Mouse (Mus musculus) Patski (cell line): ENCODE results near the gene Mtss1l. TPM values are rescaled to one million over a fixed set of nuclear protein-coding genes. Genes with fewer than 3 reads are reported as not detected.

Experiments used
- ATAC-seq: fragments of 100-300 bp; one replicate; pipeline ENCODE4 v1.8.0; 2021
- CTCF ChIA-PET: fragments of 350-600 bp; sonication (Branson Sonifier 250); formaldehyde crosslinking; loops from one replicate; lab custom pipeline; 2022; ENCODE audit warnings: inconsistent platforms; lab: Charles Lee
- POLR2A ChIA-PET: fragments of 350-600 bp; sonication (Branson Sonifier 250); formaldehyde crosslinking; loops from one replicate; lab custom pipeline; 2022; ENCODE audit warnings: antibody characterized with exemption, inconsistent platforms; lab: Charles Lee
- DNase-seq: peaks from one replicate; pipeline ENCODE4 v3.0.0-alpha.2; 2011; ENCODE audit warnings: low read depth, low spot score
- H3K27me3 ChIP-seq: fragments of 371-371 bp; one replicate; pipeline ENCODE4 v1.5.1; 2021
- CTCF ChIP-seq: fragments of 100-300 bp; IDR thresholded peaks from one replicate; pipeline ENCODE4 v1.5.1; 2021
- in situ Hi-C: fragments of 300-500 bp; cut with MboI; formaldehyde crosslinking; loops from 3 replicates; pipeline ENCODE4 v1.11.1; 2018; ENCODE audit warnings: low pct_unique_long_range_greater_than_20kb, mixed read lengths
- polyA plus RNA-seq: library from polyadenylated mRNA; unstranded; gene quantifications from one replicate; pipeline ENCODE4 v1.2.3, GENCODE M21; 2021

Mtss1l gene
- polyA plus RNA-seq, 1 experiment from 2014 or later, result 17.4 TPM

DNA sequence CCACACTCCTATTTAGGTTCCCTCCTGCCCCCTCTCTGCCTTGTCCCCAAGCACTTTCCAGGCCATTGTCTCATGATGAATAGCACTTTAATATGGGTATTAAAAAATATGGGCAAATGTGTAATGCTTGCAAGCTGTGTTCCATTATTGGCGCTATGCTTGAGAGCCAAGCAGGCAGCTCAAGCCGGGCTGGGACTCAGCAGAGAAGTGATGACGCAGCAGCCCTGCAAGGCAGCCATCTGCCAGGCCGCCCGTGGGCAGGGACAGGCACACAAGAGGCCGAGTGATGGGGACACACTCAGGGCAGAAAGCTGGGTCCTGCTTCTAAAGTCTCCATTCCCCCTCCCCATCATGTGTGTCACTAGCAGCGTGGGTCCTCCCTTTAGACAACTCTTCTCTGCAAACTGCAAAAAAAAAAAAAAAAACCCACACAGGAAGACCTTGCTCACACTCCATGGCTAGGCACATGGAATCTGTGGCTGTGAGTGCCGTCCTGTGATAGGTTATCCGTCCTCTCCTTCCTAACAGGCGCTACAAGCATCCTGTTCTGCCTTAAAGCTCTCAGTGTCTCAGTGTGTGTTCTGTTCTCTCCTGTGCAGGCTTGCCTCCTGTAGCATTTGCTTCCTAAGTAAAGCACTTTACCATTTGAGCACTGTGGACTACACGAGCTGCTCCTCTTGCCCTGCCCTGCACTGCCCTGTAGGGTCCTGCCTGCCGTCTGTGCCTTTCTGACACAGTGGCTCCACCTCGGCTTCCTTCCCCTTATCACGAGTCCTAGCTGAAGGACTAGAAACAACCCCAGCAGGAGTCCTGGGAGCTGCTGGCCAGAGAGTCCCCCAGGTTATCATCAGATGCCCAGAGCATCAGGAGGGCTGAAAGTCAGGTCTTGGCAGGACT, 15.6 kb upstream of the Mtss1l start:
- CTCF ChIA-PET, result interaction anchor here (0.7 kb wide), 1 partner anchor 15 kb away, joined by 3 read pairs; no protein-coding TSS in a partner anchor
- H3K27me3 ChIP-seq, result no peaks in the 10 kb centered on the region
- DNase-seq (no peak), ATAC-seq (no peak)
- in situ Hi-C loops, result no loop called here
- TF ChIP-seq CTCF, result no peak
- POLR2A ChIA-PET, result interaction anchor here (0.7 to 0.9 kb wide), 3 partner anchors 8 to 283 kb away, joined by 3 to 5 read pairs (median 5); no protein-coding TSS in a partner anchor

GRCm38 (mm10) chr8:110706288-110706870, 14.9 kb upstream of the Mtss1l start:
- DNase-seq, result no peak
- CTCF ChIA-PET, result interaction anchor here (0.7 kb wide), 1 partner anchor 16 kb away, joined by 3 read pairs; no protein-coding TSS in a partner anchor
- no peak for ATAC-seq
- TF ChIP-seq CTCF, result no peak
- in situ Hi-C loops, result no loop called here
- POLR2A ChIA-PET, result interaction anchor here (0.9 kb wide), 1 partner anchor 9 kb away, joined by 3 read pairs; no protein-coding TSS in a partner anchor
- no peaks in the 10 kb centered on the region for H3K27me3 ChIP-seq

DNA sequence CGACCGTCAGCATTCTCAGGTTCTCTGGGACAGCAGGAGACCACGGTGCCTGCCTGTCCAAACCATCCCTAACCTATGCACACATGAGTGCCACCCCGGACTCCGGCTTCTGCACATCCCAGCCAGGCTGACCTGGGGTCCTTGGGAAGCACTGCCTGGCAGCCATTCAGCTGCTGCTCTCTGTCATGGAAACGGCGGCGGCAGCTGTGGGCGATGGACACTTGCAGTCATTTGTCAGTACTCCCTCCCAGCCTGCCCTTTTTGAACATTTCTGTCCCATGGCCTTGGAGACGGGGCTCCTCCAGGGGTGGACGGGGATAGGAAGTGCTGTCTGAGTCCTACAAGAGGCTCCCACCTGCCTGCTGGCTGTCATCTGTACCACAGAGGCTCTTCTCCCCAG, 12.8 kb upstream of the Mtss1l start:
- no peak for TF ChIP-seq CTCF
- H3K27me3 ChIP-seq, result no peaks in the 10 kb centered on the region
- ChIA-PET CTCF (no interaction called here), POLR2A (no interaction called here)
- DNase-seq, result no peak
- in situ Hi-C loops, result no loop called here
- ATAC-seq, result no peak

GRCm38 (mm10) chr8:110710593-110710992, 10.7 kb upstream of the Mtss1l start:
- in situ Hi-C loops, result no loop called here
- ATAC-seq, result no peak
- DNase-seq, result no peak
- ChIA-PET POLR2A (no interaction called here), CTCF (interaction anchor here (0.8 kb wide), 1 partner anchor 9 kb away, joined by 3 read pairs; no protein-coding TSS in a partner anchor)
- H3K27me3 ChIP-seq, result no peaks in the 10 kb centered on the region
- no peak for TF ChIP-seq CTCF

DNA sequence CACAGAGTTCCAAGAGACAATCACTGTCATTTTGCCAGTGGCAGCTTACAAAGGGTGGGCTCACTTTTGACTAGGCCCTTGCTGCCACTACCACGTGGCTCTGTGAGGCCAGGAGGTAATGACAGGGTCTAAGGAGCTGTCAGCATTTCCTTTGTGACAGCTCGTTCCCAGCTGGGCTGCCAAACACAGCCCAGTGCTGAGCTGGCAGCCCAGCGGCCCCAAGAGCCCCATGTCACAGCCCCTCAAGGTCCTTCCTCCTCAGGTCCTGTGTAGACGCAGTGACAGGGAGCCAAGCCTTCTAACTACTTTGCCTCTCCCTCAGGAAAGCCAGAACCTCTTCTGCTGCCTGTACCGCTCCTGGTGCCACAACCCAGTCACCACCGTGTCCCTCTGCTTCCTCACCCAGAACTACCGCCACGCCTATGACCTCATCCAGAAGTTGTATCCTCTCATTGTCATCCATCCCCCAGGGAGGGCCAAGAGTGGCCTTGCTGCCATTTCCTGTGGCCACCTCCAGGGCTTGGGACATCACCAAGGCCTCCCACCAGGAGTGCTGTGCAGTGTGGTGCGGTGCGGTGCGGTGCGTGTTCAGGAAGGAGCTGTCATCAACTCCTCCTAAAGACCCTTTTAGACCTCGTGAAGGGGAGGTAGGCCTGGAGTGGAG, 9.9 kb upstream of the Mtss1l start:
- ATAC-seq (no peak), DNase-seq (no peak)
- in situ Hi-C loops, result no loop called here
- POLR2A ChIA-PET, result no interaction called here
- no peak for TF ChIP-seq CTCF
- CTCF ChIA-PET, result no interaction called here
- no peaks in the 10 kb centered on the region for H3K27me3 ChIP-seq

DNA sequence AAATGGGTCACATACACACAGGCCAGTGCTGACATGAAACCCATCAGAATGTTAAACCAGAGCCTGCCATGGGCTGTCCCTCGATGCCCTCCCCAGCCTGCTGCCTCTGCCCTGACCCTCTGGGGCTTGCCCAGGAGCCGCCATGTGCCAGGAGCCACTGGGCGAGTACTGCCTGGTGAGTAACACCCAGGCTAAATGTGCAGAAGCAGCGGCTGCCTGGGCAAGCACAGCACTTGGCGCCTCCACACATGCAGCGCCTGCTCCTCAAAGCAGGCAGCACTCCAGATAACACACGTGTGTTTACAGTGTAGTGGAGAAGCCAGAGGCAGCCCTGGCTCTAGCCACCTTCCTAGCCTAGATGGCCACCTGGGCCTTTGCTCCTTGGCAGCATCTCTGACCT, 8.2 kb upstream of the Mtss1l start:
- CTCF ChIA-PET, result no interaction called here
- in situ Hi-C loops, result no loop called here
- no peaks in the 10 kb centered on the region for H3K27me3 ChIP-seq
- DNase-seq, result no peak
- POLR2A ChIA-PET, result no interaction called here
- TF ChIP-seq CTCF, result no peak
- ATAC-seq, result no peak

GRCm38 (mm10) chr8:110714827-110715519, 6.3 kb upstream of the Mtss1l start:
- H3K27me3 ChIP-seq, result no peaks in the 10 kb centered on the region
- ChIA-PET CTCF (interaction anchor here (1.4 to 1.5 kb wide), 2 partner anchors 52 to 85 kb away, joined by 3 to 4 read pairs; no protein-coding TSS in a partner anchor), POLR2A (interaction anchor here (1.1 to 1.5 kb wide), 2 partner anchors 12 to 43 kb away, joined by 3 read pairs; no protein-coding TSS in a partner anchor)
- DNase-seq (no peak), ATAC-seq (no peak)
- in situ Hi-C loops, result loop anchor here (5.0 kb wide), 1 partner anchor 68 kb away; no protein-coding TSS in a partner anchor
- TF ChIP-seq CTCF, result no peak

GRCm38 (mm10) chr8:110716075-110716474, 5.2 kb upstream of the Mtss1l start:
- ChIA-PET CTCF (interaction anchor here (1.4 to 1.5 kb wide), 2 partner anchors 53 to 86 kb away, joined by 3 to 4 read pairs; no protein-coding TSS in a partner anchor), POLR2A (no interaction called here)
- in situ Hi-C loops, result loop anchor here (5.0 kb wide), 1 partner anchor 69 kb away; no protein-coding TSS in a partner anchor
- TF ChIP-seq CTCF, result no peak
- peak; percentile 82 for DNase-seq
- ATAC-seq, result peak; percentile 68
- H3K27me3 ChIP-seq, result no peaks in the 10 kb centered on the region

GRCm38 (mm10) chr8:110717131-110717530, 4.1 kb upstream of the Mtss1l start:
- DNase-seq, result no peak
- in situ Hi-C loops, result loop anchor here (5.0 kb wide), 1 partner anchor 70 kb away; no protein-coding TSS in a partner anchor
- ATAC-seq, result no peak
- ChIA-PET POLR2A (interaction anchor here (1.2 kb wide), 1 partner anchor 13 kb away, joined by 6 read pairs; no protein-coding TSS in a partner anchor), CTCF (no interaction called here)
- no peak for TF ChIP-seq CTCF
- H3K27me3 ChIP-seq, result no peaks in the 10 kb centered on the region
